ENCODE assay signal across 14 mouse cellular contexts in the genomic region with DNA sequence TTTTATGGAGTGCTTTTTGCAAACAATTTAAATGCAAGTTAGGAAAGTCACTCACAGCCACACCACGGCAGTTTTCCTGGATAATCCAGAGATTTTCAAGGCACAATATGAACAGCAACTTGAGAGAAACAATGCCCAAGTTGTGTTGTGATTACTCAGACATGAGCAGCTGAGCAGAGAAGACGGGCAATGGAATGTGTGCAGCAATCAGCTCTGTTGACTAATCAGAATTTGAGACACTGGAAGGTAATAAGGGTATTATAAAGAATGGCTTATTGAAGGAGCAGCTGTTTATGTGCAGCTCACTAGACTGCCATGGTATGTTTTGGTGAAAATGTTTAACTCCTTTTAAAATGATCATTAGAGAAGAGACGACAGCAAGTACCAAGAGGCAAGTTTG.
DNase-seq lines count a peak whose midpoint lies in the region; ATAC-seq and TF ChIP-seq lines count a peak whose summit lies in the region.
"Had no signal": no experiment of that assay in that cellular context is flagged by ENCODE, and none has a peak within 500 bp of the region (broad histone marks: within the 10 kb centered on the region; RNA-seq: fewer than 3 reads in every experiment).

No protein-coding gene starts in this region.

- no peaks in the 10 kb centered on the region for H3K36me3 ChIP-seq in kidney, embryonic 15.5 days
- H3K36me3 ChIP-seq in kidney, embryonic 16.5 days (ENCODE audit: insufficient read depth, low read length): no peaks in the 10 kb centered on the region
- H3K36me3 ChIP-seq in embryonic facial prominence, embryonic 15.5 days: no peaks in the 10 kb centered on the region
- H3K36me3 ChIP-seq in midbrain, embryonic 13.5 days: no peaks in the 10 kb centered on the region
- H3K36me3 ChIP-seq: hindbrain, embryonic 15.5 days; stomach, embryonic 15.5 days had no signal

- H3K27ac ChIP-seq in kidney, embryonic 15.5 days: peak overlapping the region; percentile 20; the same call in 1 of the 2 replicates
- no peak overlapping the region for H3K27ac ChIP-seq in kidney, embryonic 16.5 days (ENCODE audit: low read length)
- peak overlapping the region; percentile 44; the same call in 1 of the 2 replicates for H3K27ac ChIP-seq in embryonic facial prominence, embryonic 15.5 days (replicated peaks)
- no peak overlapping the region for H3K27ac ChIP-seq in midbrain, embryonic 13.5 days
- H3K27ac ChIP-seq in cerebellum, adult 2 months (ENCODE audit: insufficient read depth, low read length): no peak overlapping the region
- H3K27ac ChIP-seq: hindbrain, embryonic 15.5 days; stomach, embryonic 15.5 days had no signal

- no peak for TF ChIP-seq CTCF in cerebellum, adult 2 months (IDR thresholded peaks at IDR 0.05; ENCODE audit: borderline replicate concordance, insufficient read depth, low read depth, low read length)

- no peak overlapping the region for H3K4me3 ChIP-seq in kidney, embryonic 15.5 days (replicated peaks)
- no peak overlapping the region for H3K4me3 ChIP-seq in kidney, embryonic 16.5 days (ENCODE audit: low read length)
- H3K4me3 ChIP-seq in embryonic facial prominence, embryonic 15.5 days (replicated peaks): no peak overlapping the region
- H3K4me3 ChIP-seq in midbrain, embryonic 13.5 days (replicated peaks): no peak overlapping the region
- H3K4me3 ChIP-seq in cerebellum, adult 2 months (replicated peaks; ENCODE audit: insufficient read depth, low read depth, low read length): no peak overlapping the region
- H3K4me3 ChIP-seq: hindbrain, embryonic 15.5 days; stomach, embryonic 15.5 days had no signal

- WGBS in kidney, embryonic 15.5 days: 36% methylated on average over 3 of the region's 3 CpGs
- WGBS in kidney, embryonic 16.5 days: 44% methylated on average over 3 of the region's 3 CpGs
- 14% methylated on average over 3 of the region's 3 CpGs for WGBS in embryonic facial prominence, embryonic 15.5 days
- WGBS in midbrain, embryonic 13.5 days: 18% methylated on average over 3 of the region's 3 CpGs
- WGBS in cerebellum, adult 2 months: 75% methylated on average over 3 of the region's 3 CpGs

- TF ChIP-seq POLR2A in cerebellum, adult 2 months (IDR thresholded peaks at IDR 0.05; ENCODE audit: borderline replicate concordance, insufficient read depth, low read length): no peak

- H3K27me3 ChIP-seq in kidney, embryonic 15.5 days: no peaks in the 10 kb centered on the region
- no peaks in the 10 kb centered on the region for H3K27me3 ChIP-seq in kidney, embryonic 16.5 days (ENCODE audit: insufficient read depth, low read length)
- no peaks in the 10 kb centered on the region for H3K27me3 ChIP-seq in embryonic facial prominence, embryonic 15.5 days
- no peaks in the 10 kb centered on the region for H3K27me3 ChIP-seq in midbrain, embryonic 13.5 days
- no peaks in the 10 kb centered on the region for H3K27me3 ChIP-seq in cerebellum, adult 2 months (ENCODE audit: control insufficient read depth, insufficient read depth, low read length)
- H3K27me3 ChIP-seq: hindbrain, embryonic 15.5 days; stomach, embryonic 15.5 days had no signal

- no peaks in the 10 kb centered on the region for H3K9me3 ChIP-seq in kidney, embryonic 15.5 days (replicated peaks)
- no peaks in the 10 kb centered on the region for H3K9me3 ChIP-seq in kidney, embryonic 16.5 days (ENCODE audit: low read length)
- no peaks in the 10 kb centered on the region for H3K9me3 ChIP-seq in embryonic facial prominence, embryonic 15.5 days (replicated peaks)
- H3K9me3 ChIP-seq in midbrain, embryonic 13.5 days: no peaks in the 10 kb centered on the region
- H3K9me3 ChIP-seq: hindbrain, embryonic 15.5 days; stomach, embryonic 15.5 days had no signal

- no peak overlapping the region for H3K4me2 ChIP-seq in kidney, embryonic 15.5 days
- H3K4me2 ChIP-seq in kidney, embryonic 16.5 days (replicated peaks; ENCODE audit: low read depth, low read length): no peak overlapping the region
- H3K4me2 ChIP-seq in embryonic facial prominence, embryonic 15.5 days (replicated peaks): no peak overlapping the region
- H3K4me2 ChIP-seq in midbrain, embryonic 13.5 days (replicated peaks): 0 out of 2 replicates have a peak overlapping the region, but pooled peaks have one; percentile 6
- H3K4me2 ChIP-seq: hindbrain, embryonic 15.5 days; lung, embryonic 14.5 days; stomach, embryonic 15.5 days had no signal

- DNase-seq in embryo, embryonic 10.5 days (ENCODE audit: low spot score): peak; percentile 36
- DNase-seq in embryo, embryonic 11 days: no peak
- DNase-seq in cerebellum, adult 2 months: no peak
- DNase-seq in right cerebral cortex, postnatal 25 days: no peak
- DNase-seq: cerebellum, adult 9-11 months; kidney, adult 18-20 months; thymus, postnatal 25 days had no signal

- no peak for ATAC-seq in kidney, embryonic 15.5 days (replicated peaks; ENCODE audit: low FRiP score)
- ATAC-seq in kidney, embryonic 16.5 days (ENCODE audit: low FRiP score, low TSS enrichment): no peak
- ATAC-seq in embryonic facial prominence, embryonic 15.5 days (ENCODE audit: insufficient number of reproducible peaks, low FRiP score, low TSS enrichment, low read depth): no peak
- no peak for ATAC-seq in midbrain, embryonic 13.5 days

- H3K9ac ChIP-seq in kidney, embryonic 15.5 days: no peak overlapping the region
- no peak overlapping the region for H3K9ac ChIP-seq in kidney, embryonic 16.5 days (replicated peaks; ENCODE audit: low read length)
- no peak overlapping the region for H3K9ac ChIP-seq in embryonic facial prominence, embryonic 15.5 days
- H3K9ac ChIP-seq in midbrain, embryonic 13.5 days (replicated peaks): no peak overlapping the region
- H3K9ac ChIP-seq: hindbrain, embryonic 15.5 days; lung, embryonic 14.5 days; stomach, embryonic 15.5 days had no signal

- peaks cover 10% of the 10 kb centered on the region; the same call in 1 of the 2 replicates for H3K4me1 ChIP-seq in kidney, embryonic 15.5 days
- H3K4me1 ChIP-seq in kidney, embryonic 16.5 days (ENCODE audit: insufficient read depth, low read length): peaks cover 7% of the 10 kb centered on the region; the same call in 1 of the 2 replicates
- peaks cover 14% of the 10 kb centered on the region for H3K4me1 ChIP-seq in embryonic facial prominence, embryonic 15.5 days
- peaks cover 48% of the 10 kb centered on the region for H3K4me1 ChIP-seq in midbrain, embryonic 13.5 days (replicated peaks)
- H3K4me1 ChIP-seq in cerebellum, adult 2 months (ENCODE audit: control insufficient read depth, insufficient read depth, low read length): no peaks in the 10 kb centered on the region

Comparison
In these comparisons a context has a peak if more than half of its experiments do, and no peak if none do; other contexts are left out.
1. H3K27ac ChIP-seq: peak in kidney, embryonic 15.5 days (single experiment) and embryonic facial prominence, embryonic 15.5 days (single experiment); none in kidney, embryonic 16.5 days (single experiment), midbrain, embryonic 13.5 days (single experiment) and cerebellum, adult 2 months (single experiment).